Mouse (Mus musculus): ENCODE data around the gene Plcb3.

Gene Plcb3

DNA sequence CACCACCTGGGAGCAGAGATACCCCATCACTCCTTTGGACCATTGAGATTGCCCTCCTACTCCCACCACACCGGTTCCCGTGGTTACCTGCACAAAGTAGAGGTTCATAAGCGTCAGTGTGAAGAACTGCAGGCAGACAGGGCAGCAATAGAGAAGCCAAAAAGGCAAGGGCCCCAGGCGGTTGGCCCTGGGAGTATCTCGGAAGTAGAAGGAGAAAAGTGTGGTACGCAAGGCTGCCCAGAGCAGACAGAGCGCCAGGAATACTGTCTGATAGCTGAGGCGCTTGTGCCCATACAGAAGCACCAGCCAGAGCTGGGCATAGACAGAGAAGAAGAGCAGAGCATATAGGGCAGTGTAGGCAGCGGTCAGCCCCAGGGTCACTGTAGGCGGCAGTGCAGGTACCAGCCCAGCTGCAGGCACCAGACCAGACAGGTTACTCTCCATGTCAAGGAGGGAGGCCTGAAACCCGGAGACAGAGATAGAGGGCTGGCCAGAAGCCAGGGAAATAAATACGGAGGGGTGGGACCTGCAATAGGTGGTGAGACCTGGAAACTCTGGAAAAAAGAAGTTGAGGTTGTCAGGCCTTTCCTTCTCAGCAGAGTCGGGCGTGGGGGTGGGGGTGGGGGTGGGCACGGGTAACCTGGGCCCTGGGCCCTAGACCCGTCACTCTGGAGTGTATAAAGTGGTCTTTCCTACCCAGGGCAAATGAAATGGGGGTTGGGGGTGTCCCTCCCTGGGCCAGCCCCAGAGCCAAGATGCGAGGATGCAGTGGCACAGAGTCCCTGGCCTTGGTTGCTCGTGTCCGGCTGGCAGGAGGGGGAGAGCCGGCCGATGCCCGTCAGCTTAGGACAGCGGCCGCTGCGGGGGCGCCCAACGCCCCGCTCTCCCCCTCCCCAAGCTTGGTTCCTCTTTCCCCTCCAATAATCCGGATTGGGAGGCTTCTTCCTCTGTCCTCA is 35.6 kb downstream of the Plcb3 start:
- DNase-seq (ENCODE audit: low read depth), result peak; percentile 33

DNA sequence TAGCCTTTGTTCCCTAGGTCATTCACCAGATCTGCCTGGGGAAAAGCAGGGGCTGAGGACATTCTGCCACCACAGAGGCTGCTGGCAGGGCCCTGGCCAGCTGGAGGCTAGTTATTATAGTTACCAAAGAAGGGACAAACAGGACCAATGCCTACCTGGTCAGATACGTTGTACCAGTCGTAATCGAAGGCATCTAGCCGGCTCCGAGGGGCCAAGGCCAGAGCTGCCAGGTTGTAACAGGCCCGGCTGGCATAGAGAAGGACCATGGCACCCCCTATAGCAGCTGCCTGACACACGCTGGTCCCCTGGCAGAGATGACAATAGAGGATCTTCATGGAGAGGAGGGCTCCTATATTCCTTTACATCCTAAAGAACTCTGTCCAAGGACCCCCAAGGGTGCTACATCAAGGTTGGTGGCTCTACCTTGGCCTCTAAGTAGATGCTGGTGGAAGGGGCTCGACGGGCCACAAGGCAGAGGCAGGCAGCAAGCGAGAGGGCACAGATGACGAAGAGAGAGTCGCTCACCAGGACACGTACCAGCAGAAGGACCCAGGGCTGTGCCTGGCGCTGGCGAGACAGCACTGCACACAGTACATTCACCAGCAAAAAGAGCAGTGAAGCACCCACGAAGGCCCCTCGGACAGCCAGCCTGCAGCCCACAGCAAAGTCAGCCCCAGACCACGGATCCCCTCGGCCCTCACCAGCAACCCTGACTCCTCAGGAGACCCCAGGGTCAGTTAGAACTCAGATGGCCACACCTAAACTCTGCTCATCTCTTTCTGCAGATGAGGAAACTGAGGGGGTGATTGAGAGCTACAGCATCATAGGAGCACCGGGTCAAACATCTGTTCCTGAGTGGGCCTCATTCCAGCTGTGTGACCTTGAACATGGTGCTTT is 36.9 kb downstream of the Plcb3 start:
- no peak for DNase-seq (ENCODE audit: low read depth)

GRCm38 (mm10) chr19:6937541-6938465 is 38.5 kb downstream of the Plcb3 start:
- no peak for DNase-seq (ENCODE audit: low read depth)

DNA sequence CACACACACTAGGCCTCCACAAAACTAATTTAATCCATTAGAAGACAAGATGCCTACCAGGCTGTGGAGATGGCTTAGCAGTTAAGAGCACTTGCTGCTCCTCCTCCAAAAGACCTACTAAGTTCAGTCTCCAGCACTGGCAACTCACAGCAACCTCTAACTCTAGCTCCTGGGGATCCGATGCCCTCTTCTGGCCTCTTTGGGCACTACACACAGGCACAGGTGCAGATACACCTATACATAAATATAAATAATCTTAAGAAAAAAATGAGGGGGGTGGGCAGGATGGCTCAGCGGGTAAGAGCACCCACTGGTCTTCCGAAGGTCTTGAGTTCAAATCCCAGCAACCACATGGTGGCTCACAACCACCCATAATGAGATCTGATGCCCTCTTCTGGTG is 40.0 kb downstream of the Plcb3 start:
- DNase-seq (ENCODE audit: low read depth), result peak; percentile 53

GRCm38 (mm10) chr19:6934195-6934977 is 41.9 kb downstream of the Plcb3 start, which contains the start of gene Kcnk4:
Kcnk4 (minus strand) TSS chr19:6934515.
- no peak for DNase-seq (ENCODE audit: low read depth)

DNA sequence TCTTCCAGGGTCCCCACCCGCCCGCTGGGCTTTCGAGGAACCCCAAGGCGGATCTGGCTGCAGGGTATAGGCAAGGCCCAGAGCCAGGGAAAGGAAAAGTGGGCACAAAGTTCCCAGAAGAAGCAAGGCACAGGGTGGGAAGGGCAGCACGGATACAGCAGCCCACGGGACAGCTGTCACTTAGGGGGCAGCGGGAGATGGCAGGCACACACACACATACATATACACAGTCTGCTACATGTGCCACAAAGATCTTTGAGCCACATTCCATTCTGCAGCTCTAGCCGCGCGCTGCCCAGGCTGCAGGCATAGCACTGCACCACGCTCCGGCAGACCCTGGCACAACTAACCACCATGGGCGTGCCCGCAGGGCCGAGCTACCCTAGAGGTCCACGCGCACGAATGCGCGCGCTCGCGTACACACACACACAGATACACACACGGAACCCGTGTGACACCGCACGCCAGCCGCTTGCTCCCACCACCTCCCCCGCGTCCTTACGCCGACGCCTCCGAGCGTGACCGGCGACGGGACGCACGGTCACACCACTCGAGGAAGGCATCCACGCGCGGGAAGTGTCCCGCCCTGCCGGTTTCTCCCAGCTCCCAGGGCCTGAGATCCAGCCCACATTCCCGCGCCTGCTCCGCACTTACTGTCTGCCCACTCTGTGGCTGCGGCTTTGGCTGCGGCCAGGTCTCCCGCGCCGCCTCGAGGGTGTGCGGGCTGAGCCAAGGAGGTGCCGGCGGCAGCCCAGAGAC is 42.7 kb downstream of the Plcb3 start:
- no peak for DNase-seq (ENCODE audit: low read depth)

GRCm38 (mm10) chr19:6933102-6933435 is 43.2 kb downstream of the Plcb3 start:
- no peak for DNase-seq (ENCODE audit: low read depth)

GRCm38 (mm10) chr19:6932018-6932417 is 44.3 kb downstream of the Plcb3 start:
- no peak for DNase-seq (ENCODE audit: low read depth)

DNA sequence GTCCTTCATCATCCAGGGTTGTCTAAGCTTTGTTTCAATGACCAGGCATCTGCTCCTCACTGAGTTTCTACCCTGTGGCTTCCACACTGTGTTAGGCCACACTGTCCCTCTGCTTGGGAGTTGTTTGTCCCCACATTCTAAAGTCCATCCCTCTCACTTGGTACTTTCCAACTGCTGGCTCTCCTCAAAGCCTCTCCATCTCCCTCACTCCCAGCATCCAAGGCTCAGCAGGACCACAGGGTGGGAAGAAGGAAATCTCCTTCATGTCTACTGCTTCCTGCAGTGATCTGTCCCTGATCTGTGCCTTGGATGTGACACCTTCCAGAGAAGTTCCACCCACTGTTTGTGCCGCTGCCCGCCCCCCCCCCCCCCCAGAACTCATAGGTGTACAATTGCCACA is 45.3 kb downstream of the Plcb3 start:
- DNase-seq (ENCODE audit: low read depth), result no peak

DNA sequence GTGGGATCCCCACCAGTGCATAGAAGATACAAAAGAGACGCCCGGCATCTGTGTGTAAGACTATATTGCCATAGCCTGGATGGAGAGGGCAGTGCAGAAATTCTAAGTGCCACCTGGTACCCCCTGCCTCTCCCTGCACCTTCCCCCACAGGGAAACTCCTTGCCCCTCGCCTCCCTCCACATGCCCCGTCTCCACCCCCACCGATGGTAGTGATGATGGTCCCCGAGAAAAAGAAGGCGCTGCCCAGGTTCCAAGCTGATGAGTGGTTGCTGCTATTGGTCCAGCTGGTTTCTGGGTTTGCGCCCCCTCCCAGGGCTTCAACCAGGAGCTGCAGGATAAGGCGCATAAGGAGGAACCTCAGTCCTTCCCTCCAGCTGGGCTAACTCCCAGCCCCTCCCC is 48.2 kb downstream of the Plcb3 start:
- no peak for DNase-seq (ENCODE audit: low read depth)

GRCm38 (mm10) chr19:6926559-6927255 is 49.6 kb downstream of the Plcb3 start:
- no peak for DNase-seq (ENCODE audit: low read depth)

- no peak for DNase-seq (ENCODE audit: low read depth)
Observed at GRCm38 (mm10) chr19:6925611-6926329, 50.5 kb downstream of the Plcb3 start.

DNA sequence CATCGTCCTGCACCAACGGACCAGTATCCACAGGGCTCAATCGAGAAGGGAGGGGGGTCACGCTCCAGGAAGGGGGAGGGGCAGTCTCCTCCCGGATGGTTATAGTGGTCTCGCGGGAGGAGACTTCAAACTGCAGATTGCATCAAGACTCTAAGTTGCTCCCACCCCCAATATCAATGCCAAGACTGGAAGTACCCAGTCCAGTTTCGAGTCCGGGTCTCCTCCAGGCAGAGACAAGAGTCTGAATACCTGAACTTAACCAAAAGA is 51.0 kb downstream of the Plcb3 start, which contains the start of gene Catsperz:
Gene Catsperz (minus strand): TSS at position 74 of the 267 bp plus-strand sequence.
- DNase-seq (ENCODE audit: low read depth), result no peak

- peak; percentile 73 for DNase-seq (ENCODE audit: low read depth)
Observed at GRCm38 (mm10) chr19:6924461-6925306, 51.6 kb downstream of the Plcb3 start.

DNA sequence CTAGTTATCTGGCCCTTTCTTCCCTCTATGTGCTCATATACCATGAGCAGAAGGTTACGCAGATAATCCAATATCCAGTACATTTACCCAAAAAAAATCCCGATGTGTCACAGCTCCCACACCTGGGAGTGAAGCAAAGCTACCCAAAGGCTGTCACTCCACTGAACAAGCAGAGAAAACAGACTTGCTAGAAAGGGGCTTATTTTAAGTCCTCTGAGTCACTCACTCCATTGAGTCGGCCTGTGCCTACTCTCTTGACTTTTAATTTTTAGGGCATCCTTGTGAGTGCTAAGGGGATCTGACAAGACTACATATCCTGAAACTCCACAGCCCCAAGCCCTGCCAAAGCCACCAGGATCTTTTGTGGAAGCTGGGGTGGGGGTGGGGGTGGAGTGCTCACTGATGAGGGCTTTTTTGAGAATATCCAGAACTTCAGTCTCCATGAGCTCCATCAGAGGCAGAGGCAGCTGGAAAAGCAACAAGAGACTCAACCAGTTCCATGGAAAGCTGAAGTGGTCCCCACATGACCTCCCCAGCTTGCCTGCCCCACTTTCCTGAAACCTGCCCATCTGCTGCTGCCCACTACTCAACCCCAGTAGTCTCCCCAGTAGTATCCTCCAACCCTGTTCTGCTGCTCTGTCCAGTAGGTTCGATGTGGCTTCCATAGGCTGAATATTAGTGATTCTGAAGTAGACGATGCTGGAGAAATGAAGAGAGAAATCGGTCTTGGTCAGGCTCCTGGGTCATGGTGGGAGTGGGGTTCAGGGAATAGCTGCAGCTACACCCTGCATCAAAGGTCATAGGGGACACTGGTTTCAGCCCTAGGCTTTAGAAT is 53.2 kb downstream of the Plcb3 start:
- DNase-seq (ENCODE audit: low read depth), result peak; percentile 29

GRCm38 (mm10) chr19:6921647-6922567 is 54.4 kb downstream of the Plcb3 start, which contains the start of gene Esrra:
Esrra (minus strand) TSS chr19:6921813.
- DNase-seq (ENCODE audit: low read depth), result peak; percentile 100
